Mouse (Mus musculus): ENCODE results near the gene Dus1l. TPM values are rescaled to one million over a fixed set of nuclear protein-coding genes. Genes with fewer than 3 reads are reported as not detected.

The Dus1l gene
- 50.4 TPM for polyA plus RNA-seq (2017; shearing (Covaris generic))

GRCm38 (mm10) chr11:120795756-120796613 lies at the start of gene Dus1l:
Dus1l (minus strand) TSS chr11:120796403.

DNA sequence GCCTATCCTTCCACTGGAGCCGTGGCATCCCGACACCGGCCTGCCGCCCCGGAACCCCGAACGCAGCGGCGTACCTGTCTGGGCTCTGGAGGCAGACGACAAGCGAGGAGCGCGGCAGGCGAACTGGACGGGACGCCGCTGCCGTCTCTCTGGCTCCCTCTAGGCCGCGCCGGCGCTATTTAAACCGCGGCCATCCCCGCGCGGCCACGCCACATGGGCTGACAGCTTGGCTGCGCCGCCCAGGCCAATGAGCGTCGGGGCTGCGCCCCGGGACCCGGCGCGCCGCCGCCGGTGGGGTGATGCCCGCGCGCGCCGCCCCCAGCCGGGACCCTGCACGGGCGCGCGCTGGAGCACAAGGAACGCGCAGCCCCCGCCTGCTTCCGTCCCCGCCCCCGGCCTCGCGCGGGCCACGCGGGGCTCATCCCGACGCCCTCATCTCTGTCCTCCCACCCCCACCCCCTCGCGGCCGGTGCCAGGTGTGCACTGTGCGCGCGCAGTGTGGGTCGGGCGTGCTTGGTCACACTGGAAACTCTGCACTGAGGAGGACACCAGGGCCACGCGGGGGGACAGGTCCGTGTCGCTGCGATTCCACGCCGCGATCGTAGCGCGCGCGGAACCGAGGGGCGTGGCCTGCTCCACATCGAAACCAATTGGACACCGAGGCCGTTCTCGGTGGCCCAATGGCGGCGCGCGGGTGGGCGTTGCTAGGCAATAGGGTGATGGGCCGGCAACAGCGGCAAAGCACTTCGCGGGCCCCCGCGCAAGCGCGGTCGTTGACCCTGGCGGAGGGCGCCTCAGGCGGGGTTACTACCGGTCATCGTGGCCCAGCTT lies 28.0 kb upstream of the Dus1l start, which contains the start of gene Fasn:
TSS of gene Fasn (minus strand) at position 592 of the 831 bp plus-strand sequence.

GRCm38 (mm10) chr11:120784064-120784791 lies 12.0 kb downstream of the Dus1l start, which contains the start of the genes Rfng and Gps1:
Rfng (minus strand) TSS chr11:120784207.
Gps1 (plus strand) TSS chr11:120784272.

DNA sequence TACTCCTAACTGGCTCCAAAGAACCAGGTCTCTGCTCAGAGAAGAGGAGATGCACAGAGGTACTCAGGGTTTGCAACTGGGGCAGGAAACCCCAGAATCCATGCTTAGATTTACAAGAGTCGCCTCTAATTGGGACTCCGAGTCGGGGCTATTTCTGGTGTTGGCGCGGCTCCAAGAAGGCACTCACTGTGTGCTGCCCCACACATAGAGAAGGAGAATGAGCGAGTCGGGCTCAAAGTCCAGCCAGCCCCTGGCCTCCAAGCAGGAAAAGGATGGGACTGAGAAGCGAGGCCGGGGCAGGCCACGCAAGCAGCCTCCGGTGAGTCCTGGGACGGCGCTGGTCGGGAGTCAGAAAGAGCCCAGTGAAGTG lies 33.5 kb downstream of the Dus1l start, which contains the start of gene Hmga1b:
TSS of gene Hmga1b (plus strand) at position 123 of the 370 bp plus-strand sequence.

Other genes starting within 250 kb of the Dus1l start
- 95.6 TPM for gene Mcrip1, start 246.7 kb downstream of the Dus1l start, polyA plus RNA-seq (2017; shearing (Covaris generic))
- gene Ppp1r27, start 245.3 kb downstream of the Dus1l start, polyA plus RNA-seq (2017; shearing (Covaris generic)): not detected
- 224 TPM for gene P4hb, start 223.2 kb downstream of the Dus1l start, polyA plus RNA-seq (2017; shearing (Covaris generic))
- 899 TPM for gene Arhgdia, start 214.8 kb downstream of the Dus1l start, polyA plus RNA-seq (2017; shearing (Covaris generic))
- 3.4 TPM for gene Alyref, start 198.0 kb downstream of the Dus1l start, polyA plus RNA-seq (2017; shearing (Covaris generic))
- gene Anapc11, start 198.0 kb downstream of the Dus1l start, polyA plus RNA-seq (2017; shearing (Covaris generic)): 147 TPM
- gene Npb, start 187.9 kb downstream of the Dus1l start, polyA plus RNA-seq (2017; shearing (Covaris generic)): 0.92 TPM
- gene Pcyt2, start 178.5 kb downstream of the Dus1l start, polyA plus RNA-seq (2017; shearing (Covaris generic)): 206 TPM
- gene Sirt7, start 171.2 kb downstream of the Dus1l start, polyA plus RNA-seq (2017; shearing (Covaris generic)): 128 TPM
- 8.0 TPM for gene Mafg, start 162.8 kb downstream of the Dus1l start, polyA plus RNA-seq (2017; shearing (Covaris generic))
- gene Pycr1, start 152.6 kb downstream of the Dus1l start, polyA plus RNA-seq (2017; shearing (Covaris generic)): 0.72 TPM
- 0.40 TPM for gene Myadml2, start 148.2 kb downstream of the Dus1l start, polyA plus RNA-seq (2017; shearing (Covaris generic))
- not detected for gene Notum, start 135.2 kb downstream of the Dus1l start, polyA plus RNA-seq (2017; shearing (Covaris generic))
- 104 TPM for gene Aspscr1, start 123.4 kb downstream of the Dus1l start, polyA plus RNA-seq (2017; shearing (Covaris generic))
- gene Cenpx, start 82.7 kb downstream of the Dus1l start, polyA plus RNA-seq (2017; shearing (Covaris generic)): 146 TPM
- gene Lrrc45, start 82.5 kb downstream of the Dus1l start, polyA plus RNA-seq (2017; shearing (Covaris generic)): 75.0 TPM
- 0.63 TPM for gene Rac3, start 74.9 kb downstream of the Dus1l start, polyA plus RNA-seq (2017; shearing (Covaris generic))
- 26.8 TPM for gene Dcxr, start 69.1 kb downstream of the Dus1l start, polyA plus RNA-seq (2017; shearing (Covaris generic))
- gene Cbr2, start 64.3 kb downstream of the Dus1l start, polyA plus RNA-seq (2017; shearing (Covaris generic)): not detected
- 10.3 TPM for gene Hmga1b, start 33.6 kb downstream of the Dus1l start, polyA plus RNA-seq (2017; shearing (Covaris generic))
- 1.8 TPM for gene Rfng, start 12.2 kb downstream of the Dus1l start, polyA plus RNA-seq (2017; shearing (Covaris generic))
- 183 TPM for gene Gps1, start 12.1 kb downstream of the Dus1l start, polyA plus RNA-seq (2017; shearing (Covaris generic))
- gene Fasn, start 28.1 kb upstream of the Dus1l start, polyA plus RNA-seq (2017; shearing (Covaris generic)): 50.9 TPM
- gene Ccdc57, start 136.5 kb upstream of the Dus1l start, polyA plus RNA-seq (2017; shearing (Covaris generic)): 0.21 TPM
- gene Slc16a3, start 152.1 kb upstream of the Dus1l start, polyA plus RNA-seq (2017; shearing (Covaris generic)): 13.9 TPM
- gene Csnk1d, start 194.9 kb upstream of the Dus1l start, polyA plus RNA-seq (2017; shearing (Covaris generic)): 103 TPM
- gene Cd7, start 243.0 kb upstream of the Dus1l start, polyA plus RNA-seq (2017; shearing (Covaris generic)): 73.1 TPM

Data from CD4-positive, CD25-positive, alpha-beta regulatory T cell, adult 9 weeks (primary cell).